In genomic region chr19:40409500-40410035, GRCm38 (mm10) we compare ENCODE assay signal across 10 mouse cellular contexts.
DNase-seq lines count a peak whose midpoint lies in the region; ATAC-seq and TF ChIP-seq lines count a peak whose summit lies in the region.
"Had no signal": no experiment of that assay in that cellular context is flagged by ENCODE, and none has a peak within 500 bp of the region (broad histone marks: within the 10 kb centered on the region; RNA-seq: fewer than 3 reads in every experiment).

No protein-coding gene starts in this region.

- TF ChIP-seq EP300 in heart, adult 2 months (IDR thresholded peaks at IDR 0.05; ENCODE audit: insufficient read depth, low read depth, low read length): no peak

- peaks cover 1% of the 10 kb centered on the region; the same call in 1 of the 2 replicates for H3K79me2 ChIP-seq in heart, adult 2 months (replicated peaks; ENCODE audit: control insufficient read depth, insufficient read depth, low read length)

- ATAC-seq in heart, embryonic 13.5 days (ENCODE audit: extremely low read depth, insufficient number of reproducible peaks, low FRiP score, low TSS enrichment): no peak
- no peak for ATAC-seq in lung, embryonic 15.5 days (ENCODE audit: borderline replicate concordance, extremely low read depth, low FRiP score, low TSS enrichment)
- no peak for ATAC-seq in stomach, embryonic 14.5 days (ENCODE audit: insufficient number of reproducible peaks, insufficient read depth, low FRiP score, low read depth)

- H3K4me3 ChIP-seq in heart, embryonic 13.5 days: no peak overlapping the region
- H3K4me3 ChIP-seq in heart, adult 2 months: no peak overlapping the region
- H3K4me3 ChIP-seq in lung, embryonic 15.5 days: no peak overlapping the region
- no peak overlapping the region for H3K4me3 ChIP-seq in stomach, embryonic 14.5 days (ENCODE audit: low read depth, low read length)

- H3K36me3 ChIP-seq in heart, embryonic 13.5 days: peaks cover 3% of the 10 kb centered on the region; the same call in 1 of the 2 replicates
- H3K36me3 ChIP-seq in heart, adult 2 months (ENCODE audit: control insufficient read depth, insufficient read depth, low read length): peaks cover 39% of the 10 kb centered on the region
- no peaks in the 10 kb centered on the region for H3K36me3 ChIP-seq in lung, embryonic 15.5 days
- H3K36me3 ChIP-seq in stomach, embryonic 14.5 days (ENCODE audit: control insufficient read depth, insufficient read depth, low read length): no peaks in the 10 kb centered on the region

- no peak overlapping the region for H3K4me2 ChIP-seq in heart, embryonic 13.5 days
- H3K4me2 ChIP-seq in lung, embryonic 15.5 days: no peak overlapping the region
- H3K4me2 ChIP-seq in stomach, embryonic 14.5 days (replicated peaks; ENCODE audit: low read depth, low read length): no peak overlapping the region

- peak overlapping the region; percentile 50 for H3K9ac ChIP-seq in heart, embryonic 13.5 days
- H3K9ac ChIP-seq in heart, adult 2 months (ENCODE audit: low read depth, low read length): no peak overlapping the region
- no peak overlapping the region for H3K9ac ChIP-seq in lung, embryonic 15.5 days
- H3K9ac ChIP-seq in stomach, embryonic 14.5 days (replicated peaks; ENCODE audit: low read depth, low read length): no peak overlapping the region

- no peak for TF ChIP-seq CTCF in heart, adult 2 months (IDR thresholded peaks at IDR 0.05)

- H3K4me1 ChIP-seq in heart, embryonic 13.5 days: peaks cover 86% of the 10 kb centered on the region
- peaks cover 37% of the 10 kb centered on the region for H3K4me1 ChIP-seq in heart, adult 2 months (ENCODE audit: control insufficient read depth, insufficient read depth, low read length)
- H3K4me1 ChIP-seq in lung, embryonic 15.5 days: peaks cover 26% of the 10 kb centered on the region
- 0 out of 2 replicates have a peak, but pooled peaks cover 9% of the 10 kb centered on the region for H3K4me1 ChIP-seq in stomach, embryonic 14.5 days (ENCODE audit: control insufficient read depth, insufficient read depth, low read length)

- no peaks in the 10 kb centered on the region for H3K9me3 ChIP-seq in heart, embryonic 13.5 days
- no peaks in the 10 kb centered on the region for H3K9me3 ChIP-seq in lung, embryonic 15.5 days
- no peaks in the 10 kb centered on the region for H3K9me3 ChIP-seq in stomach, embryonic 14.5 days (ENCODE audit: control insufficient read depth, low read depth, low read length)

- WGBS in heart, embryonic 13.5 days: 77% methylated on average over 11 of the region's 11 CpGs
- WGBS in heart, adult 2 months: 58% methylated on average over 11 of the region's 11 CpGs
- 69% methylated on average over 11 of the region's 11 CpGs for WGBS in lung, embryonic 15.5 days
- WGBS in stomach, embryonic 14.5 days: 79% methylated on average over 11 of the region's 11 CpGs

- peak overlapping the region; percentile 58; the same call in 1 of the 2 replicates for H3K27ac ChIP-seq in heart, embryonic 13.5 days (replicated peaks)
- no peak overlapping the region for H3K27ac ChIP-seq in heart, adult 2 months
- H3K27ac ChIP-seq in lung, embryonic 15.5 days: peak overlapping the region; percentile 32; the same call in 1 of the 2 replicates
- 0 out of 2 replicates have a peak overlapping the region, but pooled peaks have one; percentile 15 for H3K27ac ChIP-seq in stomach, embryonic 14.5 days (ENCODE audit: low read length)

- intact Hi-C loops in heart, adult 2 months (cut with DNase I): loop anchor here (5.0 kb wide), 1 partner anchor 133 kb away; no protein-coding TSS in a partner anchor

- no peak for DNase-seq in heart, adult 2 months
- no peak for DNase-seq in lung, postnatal 36 days
- peak; percentile 41 for DNase-seq in gonadal fat pad, adult 2 months (ENCODE audit: low read depth)
- DNase-seq in cerebellum, adult 18-20 months: no peak
- no peak for DNase-seq in thymus, postnatal 4 days
- DNase-seq: embryo, embryonic 11 days; kidney, postnatal 25 days had no signal

- no peaks in the 10 kb centered on the region for H3K27me3 ChIP-seq in heart, embryonic 13.5 days (replicated peaks)
- no peaks in the 10 kb centered on the region for H3K27me3 ChIP-seq in heart, adult 2 months (ENCODE audit: control insufficient read depth, insufficient read depth, low read length)
- H3K27me3 ChIP-seq in lung, embryonic 15.5 days: no peaks in the 10 kb centered on the region
- H3K27me3 ChIP-seq in stomach, embryonic 14.5 days (ENCODE audit: control insufficient read depth, insufficient read depth, low read length): no peaks in the 10 kb centered on the region

- no peak for TF ChIP-seq POLR2A in heart, adult 2 months (IDR thresholded peaks at IDR 0.05; ENCODE audit: insufficient read depth, low read depth, low read length)
